Mouse (Mus musculus): ENCODE results near the gene Slc19a2.

- TF ChIP-seq CTCF (IDR thresholded peaks at IDR 0.05; ENCODE audit: low read depth) (no peak), EP300 (IDR thresholded peaks at IDR 0.05; ENCODE audit: low read depth) (no peak)
These were observed 12.7 kb downstream of the Slc19a2 start for GRCm38 (mm10) chr1:164261553-164261952.

Measured in liver, postnatal 0 days (tissue).